Mouse (Mus musculus): ENCODE results near the gene Lamp3.
A peak's percentile ranks its signal among the peaks of the same experiment; 100 is the strongest.
"Not testable (repeated sequence)": the region's sequence is repeated elsewhere in the genome, so short reads cannot be mapped to it uniquely, and the experiment has no call there.

The Lamp3 gene

DNA sequence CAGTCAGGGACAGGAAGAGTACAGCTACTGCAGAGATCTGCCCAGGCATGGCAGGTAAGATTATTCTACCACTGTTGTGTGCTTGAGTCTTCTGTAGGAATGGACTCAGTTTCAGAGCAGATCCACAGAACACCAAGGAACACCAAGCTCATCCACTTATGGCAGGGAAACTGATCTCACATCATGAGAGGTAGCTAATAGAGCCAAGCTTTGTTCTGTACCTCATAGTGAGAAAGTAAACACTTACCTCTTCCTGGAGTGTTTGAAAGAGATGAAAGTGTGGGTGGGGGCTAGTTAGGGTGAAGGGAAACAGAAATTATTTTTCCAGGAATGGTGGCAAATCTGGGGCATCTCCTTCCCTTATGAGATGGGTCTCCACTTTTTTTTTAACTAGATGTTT, at the start of gene Lamp3:
Gene Lamp3, minus strand, starts transcription at position 160 of the 400 bp plus-strand sequence.
- DNase-seq: no peak

GRCm38 (mm10) chr16:19732896-19733295, 26.7 kb upstream of the Lamp3 start:
- DNase-seq: no peak

GRCm38 (mm10) chr16:19724139-19724538, 18.0 kb upstream of the Lamp3 start:
- DNase-seq: not testable (repeated sequence)

GRCm38 (mm10) chr16:19720959-19721358, 14.8 kb upstream of the Lamp3 start:
- no peak for DNase-seq

DNA sequence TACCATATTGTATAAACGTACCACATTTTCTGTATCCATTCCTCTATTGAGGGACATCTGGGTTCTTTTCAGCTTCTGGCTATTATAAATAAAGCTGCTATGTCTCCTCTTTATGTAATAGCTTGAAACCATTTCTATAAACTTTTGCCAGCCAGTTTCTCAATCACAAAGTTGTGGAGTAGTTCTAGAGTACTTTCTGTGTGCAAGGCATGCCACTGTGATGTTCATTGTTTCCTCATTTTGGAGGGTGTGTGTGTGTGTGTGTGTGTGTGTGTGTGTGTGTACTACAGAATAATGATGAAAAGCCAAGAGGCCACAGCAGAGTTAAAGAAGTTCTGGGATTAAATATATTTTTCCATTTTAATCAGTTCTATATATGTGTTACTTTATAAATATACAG, 1.2 kb upstream of the Lamp3 start:
- no peak for DNase-seq

GRCm38 (mm10) chr16:19699207-19699606, 7.0 kb downstream of the Lamp3 start:
- no peak for DNase-seq

GRCm38 (mm10) chr16:19670768-19671357, 35.3 kb downstream of the Lamp3 start:
- no peak for DNase-seq

GRCm38 (mm10) chr16:19666312-19666711, 39.9 kb downstream of the Lamp3 start:
- DNase-seq: peak; percentile 13

DNA sequence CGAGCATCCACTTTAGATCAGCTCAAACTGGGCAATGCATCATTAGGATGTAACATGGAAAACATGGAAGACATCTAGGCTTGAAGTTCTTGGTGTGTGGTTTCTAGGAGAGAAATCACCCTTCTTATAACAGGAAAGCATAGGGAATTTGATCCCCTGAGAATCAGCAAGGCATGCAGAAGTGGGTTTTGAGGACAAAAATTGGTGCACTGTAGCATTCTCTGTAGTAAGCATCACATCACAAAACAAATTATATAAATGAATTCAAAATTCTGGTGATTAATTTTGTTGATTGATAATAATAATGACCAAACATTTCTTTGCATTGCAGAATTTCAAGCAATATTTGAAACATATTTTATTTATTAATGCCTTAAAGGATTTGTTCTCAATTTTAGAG, 76.4 kb downstream of the Lamp3 start, which contains the start of gene Olfr171:
Gene Olfr171, minus strand, starts transcription at position 101 of the 400 bp plus-strand sequence.
- no peak for DNase-seq

DNA sequence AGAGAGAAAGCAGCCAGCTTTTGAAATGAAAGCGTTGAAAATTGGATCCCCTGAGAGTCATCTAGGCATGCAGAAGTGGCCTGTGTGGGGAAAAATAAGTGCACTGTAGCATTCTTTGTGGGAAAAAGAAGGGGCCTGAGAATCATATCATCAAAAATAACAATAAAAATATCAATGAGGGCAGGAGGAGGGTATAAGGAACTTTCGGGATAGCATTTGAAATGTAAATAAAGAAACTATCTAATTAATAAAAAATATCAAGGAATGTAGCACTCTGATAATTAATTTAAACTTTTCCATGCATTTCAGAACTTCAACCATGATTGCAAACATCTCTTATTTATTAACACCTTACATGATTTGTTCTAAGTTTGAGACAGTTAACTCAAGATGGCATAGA, 94.4 kb downstream of the Lamp3 start, which contains the start of gene Olfr170:
Gene Olfr170, minus strand, starts transcription at position 101 of the 400 bp plus-strand sequence.
- not testable (repeated sequence) for DNase-seq

Data from kidney, adult 9 months (tissue).